Mouse (Mus musculus) megakaryocyte, embryonic 14.5 days (primary cell): ENCODE results near the gene Klhdc8b. TPM values are rescaled to one million over a fixed set of nuclear protein-coding genes. Genes with fewer than 3 reads are reported as not detected.

Experiments used
- H3K27me3 ChIP-seq: replicated peaks from 2 replicates; pipeline ENCODE3; 2012; ENCODE audit warnings: inconsistent platforms
- H3K36me3 ChIP-seq: replicated peaks from 2 replicates; pipeline ENCODE3; 2012; ENCODE audit warnings: low read length, inconsistent platforms, mixed read lengths
- H3K4me1 ChIP-seq: 2 replicates; pipeline ENCODE4 v1.6.1; 2012; ENCODE audit warnings: inconsistent platforms
- H3K4me3 ChIP-seq: replicated peaks from 2 replicates; pipeline ENCODE3; 2012; ENCODE audit warnings: moderate library complexity, mild to moderate bottlenecking, inconsistent platforms
- H3K9me3 ChIP-seq: 2 replicates; pipeline ENCODE4 v1.6.1; 2012; ENCODE audit warnings: inconsistent platforms
- FLI1 ChIP-seq: IDR thresholded peaks from 2 replicates; pipeline ENCODE4 v1.6.1; 2012; ENCODE audit warnings: low read length, inconsistent platforms, mixed read lengths
- GATA1 ChIP-seq: IDR thresholded peaks from 3 replicates; pipeline ENCODE4 v1.6.1; 2012; ENCODE audit warnings: mixed read lengths, low read length, inconsistent platforms, borderline replicate concordance
- polyA plus RNA-seq: library from polyadenylated mRNA; stranded (reverse); fragments of >175 nt; gene quantifications from 2 replicates; pipeline ENCODE4 v1.2.3, GENCODE M21; 2012; ENCODE audit warnings: low replicate concordance; ENCODE audit not compliant: insufficient read depth

Gene Klhdc8b
- 3.8 and 6.5 TPM in 2 replicates for polyA plus RNA-seq

- peak within 1 kb of the TSS; percentile 95 for H3K4me3 ChIP-seq
- TF ChIP-seq FLI1 (no peak), GATA1 (no peak)
These were observed at the start of gene Klhdc8b for GRCm38 (mm10) chr9:108461181-108461631. Gene Klhdc8b, minus strand, starts transcription at chr9:108461581.

GRCm38 (mm10) chr9:108508776-108509175, 47.4 kb upstream of the Klhdc8b start:
- peaks cover 50% of the 10 kb centered on the region for H3K36me3 ChIP-seq
- TF ChIP-seq FLI1 (no peak), GATA1 (no peak)
- H3K4me1 ChIP-seq = peaks cover 26% of the 10 kb centered on the region
- H3K4me3 ChIP-seq = peak overlapping the region; percentile 98
- H3K9me3 ChIP-seq = no peaks in the 10 kb centered on the region
- no peaks in the 10 kb centered on the region for H3K27me3 ChIP-seq

More at GRCm38 (mm10) chr9:108461181-108461631, at the start of gene Klhdc8b:
- Histone ChIP-seq H3K4me1 (peaks cover 38% of the 10 kb centered on the region), H3K36me3 (peaks cover 46% of the 10 kb centered on the region), H3K27me3 (peaks cover 12% of the 10 kb centered on the region), H3K9me3 (peaks cover 7% of the 10 kb centered on the region; the same call in 1 of the 2 replicates)

- Histone ChIP-seq H3K4me3 (peak within 1 kb of the TSS; percentile 98), H3K4me1 (peaks cover 26% of the 10 kb centered on the region), H3K27me3 (no peaks in the 10 kb centered on the region), H3K36me3 (peaks cover 50% of the 10 kb centered on the region), H3K9me3 (no peaks in the 10 kb centered on the region)
- TF ChIP-seq FLI1 (no peak), GATA1 (no peak)
These were observed 46.4 kb upstream of the Klhdc8b start, which contains the start of gene Qars for GRCm38 (mm10) chr9:108507619-108508434. Gene Qars, plus strand, starts transcription at chr9:108507706.

- Histone ChIP-seq H3K27me3 (no peaks in the 10 kb centered on the region), H3K4me1 (peaks cover 26% of the 10 kb centered on the region), H3K4me3 (peak overlapping the region; percentile 98), H3K9me3 (no peaks in the 10 kb centered on the region), H3K36me3 (peaks cover 49% of the 10 kb centered on the region)
- no peak for TF ChIP-seq GATA1
- no peak for TF ChIP-seq FLI1
These were observed 45.5 kb upstream of the Klhdc8b start for GRCm38 (mm10) chr9:108506901-108507300.

GRCm38 (mm10) chr9:108499943-108500342, 38.6 kb upstream of the Klhdc8b start:
- Histone ChIP-seq H3K4me1 (peaks cover 6% of the 10 kb centered on the region; the same call in 1 of the 2 replicates), H3K4me3 (peak overlapping the region; percentile 69), H3K9me3 (no peaks in the 10 kb centered on the region), H3K27me3 (no peaks in the 10 kb centered on the region), H3K36me3 (peaks cover 88% of the 10 kb centered on the region)
- TF ChIP-seq GATA1 = no peak
- TF ChIP-seq FLI1 = no peak

- Histone ChIP-seq H3K36me3 (peaks cover 95% of the 10 kb centered on the region), H3K4me3 (peak overlapping the region; percentile 2)
- TF ChIP-seq FLI1 = no peak
- TF ChIP-seq GATA1 = no peak
These were observed 37.9 kb upstream of the Klhdc8b start for GRCm38 (mm10) chr9:108499231-108499630.

GRCm38 (mm10) chr9:108494905-108495304, 33.5 kb upstream of the Klhdc8b start:
- peaks cover 31% of the 10 kb centered on the region for H3K4me1 ChIP-seq
- peaks cover 80% of the 10 kb centered on the region for H3K36me3 ChIP-seq
- TF ChIP-seq GATA1 = no peak
- no peak overlapping the region for H3K4me3 ChIP-seq
- no peaks in the 10 kb centered on the region for H3K27me3 ChIP-seq
- no peaks in the 10 kb centered on the region for H3K9me3 ChIP-seq

More at GRCm38 (mm10) chr9:108499231-108499630, 37.9 kb upstream of the Klhdc8b start:
- H3K27me3 ChIP-seq = no peaks in the 10 kb centered on the region
- H3K4me1 ChIP-seq = peaks cover 6% of the 10 kb centered on the region; the same call in 1 of the 2 replicates
- H3K9me3 ChIP-seq = no peaks in the 10 kb centered on the region

- Histone ChIP-seq H3K9me3 (no peaks in the 10 kb centered on the region), H3K4me1 (peaks cover 33% of the 10 kb centered on the region), H3K4me3 (no peak overlapping the region), H3K27me3 (no peaks in the 10 kb centered on the region), H3K36me3 (peaks cover 74% of the 10 kb centered on the region)
- TF ChIP-seq FLI1 (no peak), GATA1 (no peak)
These were observed 32.9 kb upstream of the Klhdc8b start for GRCm38 (mm10) chr9:108494146-108494825.

GRCm38 (mm10) chr9:108493246-108493645, 31.9 kb upstream of the Klhdc8b start:
- Histone ChIP-seq H3K4me1 (peaks cover 35% of the 10 kb centered on the region), H3K27me3 (no peaks in the 10 kb centered on the region), H3K36me3 (peaks cover 63% of the 10 kb centered on the region), H3K9me3 (no peaks in the 10 kb centered on the region), H3K4me3 (peak overlapping the region; percentile 26)
- TF ChIP-seq GATA1 = no peak
- TF ChIP-seq FLI1 = no peak
